Mouse (Mus musculus): ENCODE results near the gene Ireb2. TPM values are rescaled to one million over a fixed set of nuclear protein-coding genes. Genes with fewer than 3 reads are reported as not detected.
A peak's percentile ranks its signal among the peaks of the same experiment; 100 is the strongest.
"Not testable (repeated sequence)": the region's sequence is repeated elsewhere in the genome, so short reads cannot be mapped to it uniquely, and the experiment has no call there.

The Ireb2 gene
- 59.6 and 64.5 TPM in 2 replicates for polyA plus RNA-seq (2016; fragmentation: Nextera tagmentation; extraction: Ambion mirVana)

DNA sequence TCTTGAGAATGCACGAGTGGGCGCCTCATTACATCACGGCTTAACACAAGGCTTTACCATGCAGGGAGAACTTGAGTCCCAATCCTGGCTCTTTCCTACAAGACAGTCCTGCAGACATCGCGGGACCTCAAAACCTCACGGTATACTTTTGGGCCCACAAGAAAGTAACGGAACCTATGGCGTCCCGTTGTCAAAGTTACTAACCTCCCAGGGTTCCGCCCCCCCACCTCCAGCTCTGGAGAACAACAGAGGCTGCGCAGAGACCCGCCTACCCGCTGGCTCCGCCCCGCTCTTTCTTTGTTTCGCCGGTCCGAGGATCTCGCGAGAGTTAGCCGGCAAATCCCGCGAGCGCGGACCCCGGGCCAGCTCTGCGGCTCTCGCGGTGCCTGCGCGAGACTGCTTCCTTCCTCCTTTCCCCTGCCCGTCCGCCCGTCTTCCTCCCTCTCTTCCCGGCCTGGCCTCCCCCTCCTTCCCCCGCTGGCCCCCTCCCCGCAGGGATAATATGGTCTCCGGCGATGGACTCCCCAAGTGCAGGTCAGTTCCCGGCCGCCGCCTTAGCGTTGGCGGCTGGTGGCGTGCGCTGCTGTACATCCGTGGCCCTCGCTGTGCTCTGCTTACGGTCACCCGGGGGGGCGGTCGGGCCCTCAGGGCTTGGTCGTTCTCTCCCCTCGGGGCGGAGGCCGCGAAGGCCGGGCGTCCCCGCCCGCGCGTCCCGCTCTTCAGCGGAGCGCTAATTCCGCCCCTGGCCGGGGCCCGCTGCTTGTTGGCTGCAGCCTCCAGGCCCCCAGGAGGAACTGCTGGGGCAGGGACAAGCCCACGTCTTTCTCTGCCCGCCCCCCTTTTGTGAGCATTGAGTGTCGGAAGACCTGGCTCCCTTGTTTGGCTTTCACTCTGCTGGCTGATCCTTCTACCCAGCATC, at the start of gene Ireb2:
TSS of gene Ireb2 (plus strand) at position 427 of the 919 bp plus-strand sequence.
- Histone ChIP-seq H3K36me3 (peaks cover 26% of the 10 kb centered on the region), H3K27ac (peak within 1 kb of the TSS; percentile 91), H3K4me3 (peak within 1 kb of the TSS; percentile 99), H3K9me3 (no peaks in the 10 kb centered on the region), H3K4me2 (replicated peaks) (peak within 1 kb of the TSS; percentile 79), H3K27me3 (replicated peaks) (no peaks in the 10 kb centered on the region), H3K4me1 (peaks cover 30% of the 10 kb centered on the region), H3K9ac (peak within 1 kb of the TSS; percentile 100)
- peak; percentile 97 for ATAC-seq (ENCODE audit: low FRiP score, low read depth)
- WGBS: 2% methylated on average over 72 of the region's 72 CpGs

GRCm38 (mm10) chr9:54816508-54817201, 46.9 kb upstream of the Ireb2 start:
- ATAC-seq (ENCODE audit: low FRiP score, low read depth): no peak
- H3K9me3 ChIP-seq: no peaks in the 10 kb centered on the region
- no peak overlapping the region for H3K4me3 ChIP-seq
- no peak overlapping the region for H3K4me2 ChIP-seq (replicated peaks)
- H3K36me3 ChIP-seq: no peaks in the 10 kb centered on the region
- peaks cover 3% of the 10 kb centered on the region; the same call in 1 of the 2 replicates for H3K27me3 ChIP-seq (replicated peaks)
- peaks cover 6% of the 10 kb centered on the region; the same call in 1 of the 2 replicates for H3K4me1 ChIP-seq
- 75% methylated on average over 10 of the region's 10 CpGs for WGBS
- no peak overlapping the region for H3K27ac ChIP-seq
- no peak overlapping the region for H3K9ac ChIP-seq

DNA sequence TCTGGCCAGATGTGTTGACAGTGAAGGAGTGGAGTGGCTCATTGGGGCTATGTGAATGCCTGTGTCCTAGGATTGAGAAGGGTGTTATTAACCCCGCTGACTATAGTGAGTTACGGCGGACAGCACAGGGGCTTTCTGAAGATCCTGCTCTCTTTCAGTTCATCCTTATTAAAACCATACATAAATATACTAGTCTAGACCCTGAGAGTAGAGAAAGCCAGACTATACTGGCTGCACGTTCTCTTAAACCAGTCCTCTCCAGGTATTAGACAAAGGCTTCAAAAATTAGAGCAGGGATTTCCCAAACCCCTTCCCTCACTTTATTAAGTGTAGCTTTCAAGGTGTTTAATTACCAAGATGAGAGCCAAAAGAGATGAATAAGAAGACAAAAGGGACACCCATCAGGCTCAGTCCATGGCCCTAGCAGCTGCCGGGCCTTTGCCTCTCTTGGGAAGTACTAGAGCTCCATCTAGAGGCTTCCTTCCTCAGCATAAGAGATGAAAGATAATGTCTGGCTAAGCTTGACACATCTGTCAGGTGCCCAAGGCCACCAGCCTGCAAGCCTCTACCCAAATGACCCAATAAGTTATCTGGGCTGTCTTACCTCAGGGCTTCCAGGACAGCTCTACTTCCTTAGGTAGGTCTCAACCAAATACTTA, 42.0 kb upstream of the Ireb2 start:
- 56% methylated on average over 5 of the region's 5 CpGs for WGBS
- Histone ChIP-seq H3K27me3 (replicated peaks) (peaks cover 3% of the 10 kb centered on the region; the same call in 1 of the 2 replicates), H3K4me2 (replicated peaks) (no peak overlapping the region), H3K9ac (no peak overlapping the region), H3K36me3 (no peaks in the 10 kb centered on the region), H3K4me3 (no peak overlapping the region), H3K9me3 (no peaks in the 10 kb centered on the region), H3K4me1 (peaks cover 4% of the 10 kb centered on the region; the same call in 1 of the 2 replicates), H3K27ac (no peak overlapping the region)
- peak; percentile 78 for ATAC-seq (ENCODE audit: low FRiP score, low read depth)

- no peak overlapping the region for H3K9ac ChIP-seq
- WGBS: 34% methylated on average over 2 of the region's 2 CpGs
- no peak for ATAC-seq (ENCODE audit: low FRiP score, low read depth)
- no peaks in the 10 kb centered on the region for H3K27me3 ChIP-seq (replicated peaks)
- H3K4me3 ChIP-seq: no peak overlapping the region
- no peaks in the 10 kb centered on the region for H3K36me3 ChIP-seq
- no peak overlapping the region for H3K27ac ChIP-seq
- no peaks in the 10 kb centered on the region for H3K4me1 ChIP-seq
- no peaks in the 10 kb centered on the region for H3K9me3 ChIP-seq
- H3K4me2 ChIP-seq (replicated peaks): no peak overlapping the region
Measured at GRCm38 (mm10) chr9:54829760-54830159, 33.8 kb upstream of the Ireb2 start.

DNA sequence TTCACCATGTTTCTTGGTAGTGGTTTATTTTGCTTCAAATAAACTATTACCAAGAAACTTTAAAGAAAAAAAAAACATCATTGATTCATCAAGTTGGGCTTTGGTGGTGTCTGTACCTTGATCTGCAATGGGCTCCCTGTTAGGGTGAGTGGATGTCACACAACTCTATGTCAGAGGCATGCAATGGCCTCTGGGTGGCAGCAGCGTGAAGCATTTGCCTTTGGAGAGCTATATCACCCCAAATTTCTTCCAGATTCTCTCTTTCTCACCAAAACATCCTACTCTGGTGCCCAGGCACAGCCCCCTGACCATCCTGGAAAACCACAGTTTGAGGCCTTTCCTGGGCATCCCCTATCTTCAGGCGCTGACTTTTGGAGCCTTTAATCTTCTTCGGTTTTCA, 33.0 kb upstream of the Ireb2 start:
- no peak overlapping the region for H3K9ac ChIP-seq
- no peak overlapping the region for H3K4me3 ChIP-seq
- no peaks in the 10 kb centered on the region for H3K4me1 ChIP-seq
- no peaks in the 10 kb centered on the region for H3K9me3 ChIP-seq
- H3K27ac ChIP-seq: no peak overlapping the region
- WGBS: 41% methylated on average over 3 of the region's 3 CpGs
- H3K27me3 ChIP-seq (replicated peaks): no peaks in the 10 kb centered on the region
- ATAC-seq (ENCODE audit: low FRiP score, low read depth): no peak
- H3K36me3 ChIP-seq: no peaks in the 10 kb centered on the region
- no peak overlapping the region for H3K4me2 ChIP-seq (replicated peaks)

- Histone ChIP-seq H3K27ac (no peak overlapping the region), H3K27me3 (replicated peaks) (no peaks in the 10 kb centered on the region), H3K4me1 (no peaks in the 10 kb centered on the region), H3K9ac (no peak overlapping the region), H3K9me3 (no peaks in the 10 kb centered on the region), H3K4me2 (replicated peaks) (no peak overlapping the region), H3K4me3 (no peak overlapping the region), H3K36me3 (no peaks in the 10 kb centered on the region)
- WGBS: 68% methylated on average over 1 of the region's 1 CpGs
- ATAC-seq (ENCODE audit: low FRiP score, low read depth): no peak
Measured at GRCm38 (mm10) chr9:54833831-54834230, 29.8 kb upstream of the Ireb2 start.

DNA sequence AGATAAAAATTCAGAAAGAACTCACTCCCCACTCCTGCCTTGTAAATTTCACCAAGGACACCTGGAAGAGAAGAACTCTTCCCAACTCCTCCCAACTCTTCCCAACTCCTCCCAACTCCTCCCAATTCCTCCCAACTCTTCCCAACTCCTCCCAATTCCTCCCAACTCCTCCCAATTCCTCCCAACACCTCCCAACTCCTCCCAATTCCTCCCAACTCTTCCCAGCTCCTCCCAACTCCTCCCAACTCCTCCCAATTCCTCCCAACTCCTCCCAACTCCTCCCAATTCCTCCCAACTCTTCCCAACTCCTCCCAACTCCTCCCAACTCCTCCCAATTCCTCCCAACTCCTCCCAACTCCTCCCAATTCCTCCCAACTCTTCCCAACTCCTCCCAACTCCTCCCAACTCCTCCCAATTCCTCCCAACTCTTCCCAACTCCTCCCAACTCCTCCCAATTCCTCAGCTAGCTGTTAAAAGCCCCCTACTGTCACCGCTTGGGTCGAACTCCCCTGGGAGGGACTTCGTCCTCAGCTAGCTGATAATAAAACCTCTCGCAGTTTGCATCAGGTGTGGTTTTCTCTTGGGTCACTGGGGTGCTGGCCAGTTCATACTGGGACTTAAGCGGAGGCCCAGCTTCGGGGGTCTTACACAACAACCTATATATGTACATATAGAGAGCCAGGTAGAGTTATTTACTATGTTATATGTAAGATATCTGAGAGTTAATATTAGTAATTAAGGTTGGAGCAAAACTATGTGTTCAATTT, 27.5 kb upstream of the Ireb2 start:
- not testable (repeated sequence) for H3K9ac ChIP-seq; ATAC-seq (ENCODE audit: low FRiP score, low read depth); H3K4me3 ChIP-seq; H3K9me3 ChIP-seq; H3K4me2 ChIP-seq (replicated peaks); H3K27me3 ChIP-seq (replicated peaks); H3K36me3 ChIP-seq; H3K4me1 ChIP-seq; H3K27ac ChIP-seq
- WGBS: 83% methylated on average over 6 of the region's 6 CpGs

DNA sequence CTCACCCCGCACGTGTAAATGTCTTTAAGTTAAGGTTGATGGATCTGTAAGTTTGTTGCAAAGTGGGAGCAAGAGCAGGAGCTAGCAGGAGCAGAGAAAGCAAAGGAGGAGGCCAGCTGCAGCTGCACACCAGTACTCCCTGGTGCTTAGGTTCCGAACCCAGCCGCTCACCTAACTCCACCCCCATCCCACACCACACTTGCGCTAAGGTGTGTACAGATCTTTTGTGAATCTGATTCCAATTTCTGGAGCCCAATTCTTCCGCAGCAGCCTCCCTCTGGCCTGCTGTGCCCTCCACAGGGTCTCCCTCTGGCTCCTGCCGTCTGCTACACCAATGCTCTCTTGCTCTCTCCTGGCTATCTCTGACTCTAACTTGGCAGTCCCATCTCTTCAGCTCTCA, 25.8 kb upstream of the Ireb2 start:
- Histone ChIP-seq H3K4me1 (no peaks in the 10 kb centered on the region), H3K9me3 (no peaks in the 10 kb centered on the region), H3K9ac (no peak overlapping the region), H3K4me2 (replicated peaks) (no peak overlapping the region), H3K27ac (no peak overlapping the region), H3K27me3 (replicated peaks) (no peaks in the 10 kb centered on the region), H3K4me3 (no peak overlapping the region), H3K36me3 (no peaks in the 10 kb centered on the region)
- WGBS: 71% methylated on average over 7 of the region's 7 CpGs
- no peak for ATAC-seq (ENCODE audit: low FRiP score, low read depth)

- WGBS: 84% methylated on average over 1 of the region's 1 CpGs
- no peak for ATAC-seq (ENCODE audit: low FRiP score, low read depth)
- H3K4me2 ChIP-seq (replicated peaks): no peak overlapping the region
- H3K4me1 ChIP-seq: no peaks in the 10 kb centered on the region
- no peak overlapping the region for H3K27ac ChIP-seq
- H3K36me3 ChIP-seq: no peaks in the 10 kb centered on the region
- no peaks in the 10 kb centered on the region for H3K27me3 ChIP-seq (replicated peaks)
- H3K9ac ChIP-seq: no peak overlapping the region
- H3K9me3 ChIP-seq: no peaks in the 10 kb centered on the region
- H3K4me3 ChIP-seq: no peak overlapping the region
Measured at GRCm38 (mm10) chr9:54840145-54840544, 23.4 kb upstream of the Ireb2 start.

GRCm38 (mm10) chr9:54842311-54842710, 21.3 kb upstream of the Ireb2 start:
- Histone ChIP-seq H3K27ac (no peak overlapping the region), H3K36me3 (no peaks in the 10 kb centered on the region), H3K27me3 (replicated peaks) (no peaks in the 10 kb centered on the region), H3K9ac (no peak overlapping the region), H3K9me3 (no peaks in the 10 kb centered on the region), H3K4me2 (replicated peaks) (no peak overlapping the region), H3K4me1 (no peaks in the 10 kb centered on the region), H3K4me3 (no peak overlapping the region)
- ATAC-seq (ENCODE audit: low FRiP score, low read depth): no peak
- 75% methylated on average over 5 of the region's 5 CpGs for WGBS

DNA sequence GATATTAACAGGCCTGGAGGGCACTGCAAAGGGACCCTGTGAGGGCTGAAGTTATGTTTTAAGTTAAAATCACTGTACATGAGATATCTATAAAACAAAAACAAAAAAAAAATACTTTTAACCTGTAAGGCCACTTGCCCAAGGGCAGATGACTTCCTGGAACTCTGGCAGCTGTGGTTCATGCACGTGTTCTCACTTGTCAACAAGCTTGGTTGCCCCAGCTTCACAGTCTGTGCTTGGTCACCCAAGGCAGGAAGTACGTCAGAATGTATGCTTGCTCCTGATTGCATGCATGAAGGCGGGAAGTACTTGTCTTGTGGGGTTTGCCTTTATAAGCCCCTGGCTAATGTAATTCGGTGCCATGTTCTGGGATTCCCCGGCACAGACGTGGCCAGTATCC, 19.7 kb upstream of the Ireb2 start:
- ATAC-seq (ENCODE audit: low FRiP score, low read depth): no peak
- WGBS: 75% methylated on average over 6 of the region's 6 CpGs
- H3K4me2 ChIP-seq (replicated peaks): no peak overlapping the region

More for the DNA sequence above, 19.7 kb upstream of the Ireb2 start:
- Histone ChIP-seq H3K36me3 (no peaks in the 10 kb centered on the region), H3K27ac (no peak overlapping the region), H3K9ac (no peak overlapping the region), H3K9me3 (no peaks in the 10 kb centered on the region), H3K27me3 (replicated peaks) (no peaks in the 10 kb centered on the region), H3K4me1 (no peaks in the 10 kb centered on the region), H3K4me3 (no peak overlapping the region)

Data from neural tube, embryonic 12.5 days (tissue).